Comparison of ENCODE assay signal across 19 mouse cellular contexts in the genomic region with DNA sequence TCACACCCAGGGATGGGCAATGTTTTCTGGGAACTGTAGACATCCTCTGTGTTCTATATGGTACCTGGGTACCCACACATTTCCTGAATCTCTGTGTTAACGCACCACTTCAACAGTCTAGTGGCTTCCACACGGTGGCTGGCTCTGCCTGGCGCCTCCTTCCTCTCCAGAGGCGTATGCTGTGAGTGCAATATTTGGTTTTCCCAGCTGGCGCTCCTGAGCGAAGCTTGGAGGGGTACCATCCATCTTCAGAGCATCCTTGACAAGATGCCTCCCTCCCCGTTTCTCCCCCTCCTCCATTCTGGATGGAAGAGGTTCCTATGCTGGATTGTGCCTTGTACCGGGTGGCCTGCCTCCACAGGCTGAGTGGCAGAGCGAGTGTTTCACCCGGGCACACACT.
A peak's percentile ranks its signal among the peaks of the same experiment; 100 is the strongest.
DNase-seq lines count a peak whose midpoint lies in the region; ATAC-seq and TF ChIP-seq lines count a peak whose summit lies in the region.
"Had no signal": no experiment of that assay in that cellular context is flagged by ENCODE, and none has a peak within 500 bp of the region (broad histone marks: within the 10 kb centered on the region; RNA-seq: fewer than 3 reads in every experiment).

No protein-coding gene starts in this region.

- no peak overlapping the region for H3K27ac ChIP-seq in gastrocnemius, adult 2 months
- peak overlapping the region; percentile 40; the same call in 1 of the 2 replicates for H3K27ac ChIP-seq in midbrain, embryonic 10.5 days (replicated peaks)
- no peak overlapping the region for H3K27ac ChIP-seq in midbrain, embryonic 14.5 days (replicated peaks; ENCODE audit: low read depth, low read length)
- H3K27ac ChIP-seq in layer of hippocampus, adult 2 months = no peak overlapping the region
- H3K27ac ChIP-seq: embryonic facial prominence, embryonic 10.5 days; embryonic facial prominence, embryonic 12.5 days; forebrain, embryonic 13.5 days; forebrain, embryonic 15.5 days had no signal

- H3K9ac ChIP-seq in midbrain, embryonic 14.5 days (replicated peaks; ENCODE audit: low read length) = no peak overlapping the region
- H3K9ac ChIP-seq: embryonic facial prominence, embryonic 12.5 days; forebrain, embryonic 13.5 days; forebrain, embryonic 15.5 days had no signal

- WGBS in midbrain, embryonic 10.5 days = 87% methylated on average over 10 of the region's 10 CpGs
- WGBS in midbrain, embryonic 14.5 days = 94% methylated on average over 10 of the region's 10 CpGs

- TF ChIP-seq CTCF in gastrocnemius, adult 2 months (IDR thresholded peaks at IDR 0.05) = no peak
- TF ChIP-seq CTCF in layer of hippocampus, adult 2 months (conservative IDR thresholded peaks at IDR 0.05) = no peak

- intact Hi-C loops in gastrocnemius, adult 2 months (cut with DNase I) = no loop called here
- intact Hi-C loops in gastrocnemius, postnatal 14 days (cut with DNase I; ENCODE audit: low total_unique reads) = no loop called here

- H3K4me3 ChIP-seq in gastrocnemius, adult 2 months = no peak overlapping the region
- H3K4me3 ChIP-seq in midbrain, embryonic 10.5 days = no peak overlapping the region
- no peak overlapping the region for H3K4me3 ChIP-seq in midbrain, embryonic 14.5 days (replicated peaks; ENCODE audit: low read depth, low read length)
- H3K4me3 ChIP-seq in layer of hippocampus, adult 2 months = no peak overlapping the region
- H3K4me3 ChIP-seq: embryonic facial prominence, embryonic 10.5 days; embryonic facial prominence, embryonic 12.5 days; forebrain, embryonic 13.5 days; forebrain, embryonic 15.5 days had no signal

- no peak for ATAC-seq in midbrain, embryonic 14.5 days (ENCODE audit: low FRiP score, low TSS enrichment)
- ATAC-seq: forebrain, embryonic 13.5 days; forebrain, embryonic 15.5 days had no signal

- H3K9me3 ChIP-seq in midbrain, embryonic 10.5 days (replicated peaks) = no peaks in the 10 kb centered on the region
- no peaks in the 10 kb centered on the region for H3K9me3 ChIP-seq in midbrain, embryonic 14.5 days (ENCODE audit: control insufficient read depth, low read length)
- H3K9me3 ChIP-seq: embryonic facial prominence, embryonic 10.5 days; embryonic facial prominence, embryonic 12.5 days; forebrain, embryonic 13.5 days; forebrain, embryonic 15.5 days had no signal

- H3K27me3 ChIP-seq in midbrain, embryonic 10.5 days (ENCODE audit: low read depth, poor library complexity, severe bottlenecking) = peaks cover 10% of the 10 kb centered on the region; the same call in 1 of the 2 replicates
- H3K27me3 ChIP-seq in midbrain, embryonic 14.5 days (ENCODE audit: control insufficient read depth, insufficient read depth, low read length) = no peaks in the 10 kb centered on the region
- H3K27me3 ChIP-seq: forebrain, embryonic 15.5 days had no signal

- DNase-seq in gastrocnemius, adult 2 months = peak; percentile 4
- no peak for DNase-seq in gastrocnemius, postnatal 14 days
- no peak for DNase-seq in midbrain, embryonic 10.5 days (ENCODE audit: low spot score)
- DNase-seq in midbrain, embryonic 14.5 days = no peak
- peak; percentile 44 for DNase-seq in brain, adult 2 months (ENCODE audit: low read depth, low spot score)
- peak; percentile 16 for DNase-seq in telencephalon, adult 2 months (ENCODE audit: low read depth, low spot score)
- no peak for DNase-seq in layer of hippocampus, adult 2 months (ENCODE audit: low spot score in 2 of 2)
- DNase-seq: adrenal gland, adult 2 months; adrenal gland, postnatal 10 days; adrenal gland, postnatal 25 days; cerebellum, adult 11-12 months; cerebellum, adult 2 months; cerebellum, adult 9-10 months; cerebellum, postnatal 10 days; cerebellum, postnatal 25 days had no signal

- peaks cover 37% of the 10 kb centered on the region for H3K36me3 ChIP-seq in midbrain, embryonic 10.5 days
- 0 out of 2 replicates have a peak, but pooled peaks cover 1% of the 10 kb centered on the region for H3K36me3 ChIP-seq in midbrain, embryonic 14.5 days (ENCODE audit: control insufficient read depth, insufficient read depth, low read length)
- H3K36me3 ChIP-seq: embryonic facial prominence, embryonic 12.5 days; forebrain, embryonic 15.5 days had no signal

- H3K4me2 ChIP-seq in midbrain, embryonic 14.5 days (ENCODE audit: low read length) = no peak overlapping the region
- H3K4me2 ChIP-seq: embryonic facial prominence, embryonic 12.5 days; forebrain, embryonic 13.5 days; forebrain, embryonic 15.5 days had no signal

- peaks cover 18% of the 10 kb centered on the region for H3K4me1 ChIP-seq in midbrain, embryonic 10.5 days
- H3K4me1 ChIP-seq in midbrain, embryonic 14.5 days (ENCODE audit: control insufficient read depth, insufficient read depth, low read length) = no peaks in the 10 kb centered on the region
- H3K4me1 ChIP-seq: embryonic facial prominence, embryonic 12.5 days had no signal

Comparison
In these comparisons a context has a peak if more than half of its experiments do, and no peak if none do; other contexts are left out.
1. DNase-seq: peak in gastrocnemius, adult 2 months (single experiment), brain, adult 2 months (single experiment) and telencephalon, adult 2 months (single experiment); none in gastrocnemius, postnatal 14 days (single experiment), midbrain, embryonic 10.5 days (single experiment), midbrain, embryonic 14.5 days (single experiment) and layer of hippocampus, adult 2 months (0 of 2).